Mouse (Mus musculus) heart, postnatal 0 days (tissue): ENCODE measurements around the gene Tmem144.

Source experiments
- CTCF ChIP-seq: IDR thresholded peaks from 2 replicates; pipeline ENCODE4 v1.5.1; 2016; ENCODE audit warnings: antibody characterized with exemption, control low read depth, low read depth
- EP300 ChIP-seq: IDR thresholded peaks from 2 replicates; pipeline ENCODE4 v1.6.1; 2016; ENCODE audit warnings: antibody characterized with exemption, low read depth

DNA sequence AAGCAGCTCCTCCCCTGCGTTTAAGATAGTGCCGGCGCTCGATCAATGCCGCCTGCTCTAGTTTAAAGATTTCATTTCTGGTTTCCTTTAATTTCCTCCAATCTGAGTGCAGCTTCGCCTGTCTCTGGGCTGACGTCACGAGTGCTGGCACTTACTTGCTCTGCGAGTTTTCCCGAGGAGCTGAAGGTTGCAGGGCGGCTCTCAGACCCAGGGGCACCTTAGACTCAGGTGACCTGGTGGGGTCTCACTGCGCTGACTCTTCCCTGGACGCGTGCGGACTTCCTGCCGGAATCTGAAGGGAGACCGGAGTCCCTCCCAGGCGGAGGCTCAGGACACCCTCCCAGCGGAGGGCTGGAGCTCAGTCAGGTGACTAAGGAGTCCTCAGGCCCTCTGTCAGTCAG, 10.0 kb downstream of the Tmem144 start:
- TF ChIP-seq CTCF (no peak), EP300 (no peak)
